Mouse (Mus musculus) limb, embryonic 12.5 days (tissue): ENCODE results near the gene Inf2. TPM values are rescaled to one million over a fixed set of nuclear protein-coding genes. Genes with fewer than 3 reads are reported as not detected.
A peak's percentile ranks its signal among the peaks of the same experiment; 100 is the strongest.

Experiments used
- ATAC-seq: fragments of 200-750 bp; cut with Nextera tagmentation; 2 replicates; pipeline ENCODE4 v1.8.0; 2017; ENCODE audit warnings: low read depth, moderate TSS enrichment; ENCODE audit not compliant: insufficient number of reproducible peaks, insufficient read depth, low FRiP score, low TSS enrichment
- H3K27ac ChIP-seq: fragments of 300-500 bp; sonication (generic); 2 replicates; pipeline ENCODE4 v1.5.1; 2016; ENCODE audit warnings: mild to moderate bottlenecking, moderate library complexity
- H3K27me3 ChIP-seq: fragments of 300-500 bp; sonication (generic); 2 replicates; pipeline ENCODE4 v1.6.1; 2016; ENCODE audit warnings: mild to moderate bottlenecking, moderate library complexity
- H3K36me3 ChIP-seq: fragments of 300-500 bp; sonication (generic); 2 replicates; pipeline ENCODE4 v1.6.1; 2016; ENCODE audit warnings: mild to moderate bottlenecking, moderate library complexity
- H3K4me1 ChIP-seq: fragments of 300-500 bp; sonication (generic); replicated peaks from 2 replicates; pipeline ENCODE4 v1.6.1; 2016
- H3K4me2 ChIP-seq: fragments of 300-500 bp; sonication (generic); 2 replicates; pipeline ENCODE4 v1.6.1; 2016; ENCODE audit warnings: mild to moderate bottlenecking, moderate library complexity
- H3K4me3 ChIP-seq: fragments of 300-500 bp; sonication (generic); replicated peaks from 2 replicates; pipeline ENCODE4 v1.5.1; 2016; ENCODE audit warnings: mild to moderate bottlenecking
- H3K9ac ChIP-seq: fragments of 300-500 bp; sonication (generic); replicated peaks from 2 replicates; pipeline ENCODE4 v1.6.1; 2016; ENCODE audit warnings: mild to moderate bottlenecking, moderate library complexity
- H3K9me3 ChIP-seq: fragments of 300-500 bp; sonication (generic); 2 replicates; pipeline ENCODE4 v1.6.1; 2016; ENCODE audit warnings: mild to moderate bottlenecking, moderate library complexity
- WGBS: fragments of 180-500 bp; shearing (Covaris S2); methylation state at CpG from one replicate; pipeline ENCODE4 v1.1.7; 2016; 5-methylcytosine and 5-hydroxymethylcytosine counted together
- microRNA-seq: library from miRNA; unstranded; fragments of <30 nt; microRNA quantifications from one replicate; pipeline ENCODE4, GENCODE M21; 2017
- polyA plus RNA-seq: library from polyadenylated mRNA; unstranded; fragments of >200 nt; fragmentation: Nextera tagmentation; extraction: Ambion mirVana; gene quantifications from 2 replicates; pipeline ENCODE4 v1.2.1, GENCODE M21; 2016

Inf2 gene
- polyA plus RNA-seq, 1 experiment from 2014 or later = 2.0 TPM

DNA sequence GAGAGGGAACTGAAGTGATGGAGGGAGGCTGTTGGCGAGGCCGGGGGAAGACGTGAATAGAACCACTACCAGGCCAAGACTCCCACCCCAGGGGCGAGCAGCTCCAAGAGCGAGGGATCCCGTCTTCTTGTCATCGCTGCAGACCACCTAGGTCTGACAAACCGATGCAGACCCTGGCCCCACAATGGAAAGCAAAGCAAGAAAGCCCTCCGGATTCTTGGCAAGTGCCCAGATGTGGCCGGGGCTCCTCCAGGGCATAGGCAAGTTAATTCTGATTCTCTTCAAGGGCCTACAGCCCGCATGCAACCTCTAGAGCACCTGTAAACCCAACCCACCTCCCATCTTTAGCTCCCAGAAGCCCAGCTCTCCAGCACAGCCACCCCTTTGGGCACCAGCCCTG is 74.7 kb downstream of the Inf2 start:
- no peak overlapping the region for H3K4me3 ChIP-seq
- peak overlapping the region; percentile 59; the same call in 1 of the 2 replicates for H3K27ac ChIP-seq
- no peaks in the 10 kb centered on the region for H3K9me3 ChIP-seq
- H3K27me3 ChIP-seq = no peaks in the 10 kb centered on the region
- H3K4me1 ChIP-seq = peaks cover 63% of the 10 kb centered on the region
- no peak overlapping the region for H3K9ac ChIP-seq
- no peak for ATAC-seq
- H3K36me3 ChIP-seq = peaks cover 99% of the 10 kb centered on the region
- 92% methylated on average over 11 of the region's 11 CpGs for WGBS
- H3K4me2 ChIP-seq = no peak overlapping the region

GRCm38 (mm10) chr12:112663716-112664115 is 75.1 kb downstream of the Inf2 start:
- Histone ChIP-seq H3K4me2 (no peak overlapping the region), H3K9ac (no peak overlapping the region), H3K4me3 (no peak overlapping the region), H3K9me3 (no peaks in the 10 kb centered on the region), H3K27me3 (no peaks in the 10 kb centered on the region), H3K4me1 (peaks cover 63% of the 10 kb centered on the region), H3K27ac (peak overlapping the region; percentile 59), H3K36me3 (peaks cover 99% of the 10 kb centered on the region)
- no peak for ATAC-seq
- 92% methylated on average over 12 of the region's 12 CpGs for WGBS

DNA sequence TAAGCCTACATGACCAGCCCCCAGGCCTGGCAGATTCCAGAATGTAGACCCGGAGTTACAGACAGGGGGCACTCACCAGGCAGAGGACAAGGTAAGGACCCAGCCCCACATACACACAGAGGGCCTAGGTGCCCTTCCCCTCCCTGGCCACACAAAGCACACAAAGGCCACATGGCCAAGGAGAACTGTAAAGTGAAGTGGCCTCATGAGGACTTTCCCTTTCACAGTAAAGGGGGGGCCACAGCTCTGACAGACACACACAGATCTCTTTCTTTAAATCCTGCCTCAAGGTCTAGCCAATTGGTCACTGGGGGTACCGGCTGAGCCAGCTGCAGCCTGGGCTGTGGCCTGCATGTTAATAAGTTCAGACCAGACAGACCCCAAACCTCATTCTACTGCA is 75.5 kb downstream of the Inf2 start:
- no peaks in the 10 kb centered on the region for H3K9me3 ChIP-seq
- peaks cover 63% of the 10 kb centered on the region for H3K4me1 ChIP-seq
- no peak for ATAC-seq
- H3K4me3 ChIP-seq = no peak overlapping the region
- H3K4me2 ChIP-seq = no peak overlapping the region
- peak overlapping the region; percentile 59 for H3K27ac ChIP-seq
- peaks cover 99% of the 10 kb centered on the region for H3K36me3 ChIP-seq
- WGBS = 63% methylated on average over 2 of the region's 2 CpGs
- H3K27me3 ChIP-seq = no peaks in the 10 kb centered on the region
- no peak overlapping the region; the same call in 1 of the 2 replicates for H3K9ac ChIP-seq

- H3K4me1 ChIP-seq = peaks cover 63% of the 10 kb centered on the region
- H3K27ac ChIP-seq = peak overlapping the region; percentile 72
- peaks cover 99% of the 10 kb centered on the region for H3K36me3 ChIP-seq
- no peak overlapping the region for H3K4me2 ChIP-seq
- ATAC-seq = no peak
- H3K9ac ChIP-seq = no peak overlapping the region; the same call in 1 of the 2 replicates
- WGBS = 79% methylated on average over 5 of the region's 5 CpGs
- no peaks in the 10 kb centered on the region for H3K9me3 ChIP-seq
- H3K27me3 ChIP-seq = no peaks in the 10 kb centered on the region
- H3K4me3 ChIP-seq = no peak overlapping the region
Observed at GRCm38 (mm10) chr12:112664656-112665055, 76.1 kb downstream of the Inf2 start.

Small RNAs within 50 kb of the gene (microRNA-seq; reads per million reads assigned to microRNA genes)
- gene Mir6939 = 0.93 reads per million

Other genes starting within 250 kb of the Inf2 start
- 0.23 TPM in 1 of 2 replicates, not detected in the other for gene A530016L24Rik, start 99.3 kb upstream of the Inf2 start, polyA plus RNA-seq
- gene Tmem179, start 72.0 kb upstream of the Inf2 start, polyA plus RNA-seq = 0.19 and 0.23 TPM in 2 replicates
- 9.2 and 10.0 TPM in 2 replicates for gene Adssl1, start 31.3 kb downstream of the Inf2 start, polyA plus RNA-seq
- gene Siva1, start 55.9 kb downstream of the Inf2 start, polyA plus RNA-seq = 248 and 258 TPM in 2 replicates
- 67.0 and 156 TPM in 2 replicates for gene Akt1, start 86.1 kb downstream of the Inf2 start, polyA plus RNA-seq
- gene Zbtb42, start 90.0 kb downstream of the Inf2 start, polyA plus RNA-seq = 1.4 and 2.7 TPM in 2 replicates
- gene Cep170b, start 131.7 kb downstream of the Inf2 start, polyA plus RNA-seq = 17.8 and 18.8 TPM in 2 replicates
- gene Pld4, start 171.9 kb downstream of the Inf2 start, polyA plus RNA-seq = 3.1 and 4.4 TPM in 2 replicates
- gene Ahnak2, start 213.9 kb downstream of the Inf2 start, polyA plus RNA-seq = 0.23 and 0.26 TPM in 2 replicates
- gene Clba1, start 220.2 kb downstream of the Inf2 start, polyA plus RNA-seq = 9.2 and 9.3 TPM in 2 replicates
- gene Cdca4, start 240.6 kb downstream of the Inf2 start, polyA plus RNA-seq = 166 TPM in 2 replicates